9 mouse cellular contexts compared by ENCODE assay signal in genomic region chr4:40218382-40218781, GRCm38 (mm10). TPM values are rescaled to one million over a fixed set of nuclear protein-coding genes. Genes with fewer than 3 reads are reported as not detected.
DNase-seq lines count a peak whose midpoint lies in the region; ATAC-seq and TF ChIP-seq lines count a peak whose summit lies in the region.
"Had no signal": no experiment of that assay in that cellular context is flagged by ENCODE, and none has a peak within 500 bp of the region (broad histone marks: within the 10 kb centered on the region; RNA-seq: fewer than 3 reads in every experiment).

No protein-coding gene starts in this region.

- no peak for TF ChIP-seq EP300 in lung, postnatal 0 days (IDR thresholded peaks at IDR 0.05)

- H3K4me1 ChIP-seq in intestine, embryonic 15.5 days (replicated peaks), result no peaks in the 10 kb centered on the region
- H3K4me1 ChIP-seq in intestine, embryonic 16.5 days (ENCODE audit: control insufficient read depth, insufficient read depth, low read length), result peaks cover 9% of the 10 kb centered on the region; the same call in 1 of the 2 replicates
- H3K4me1 ChIP-seq in E14TG2a.4 (replicated peaks; ENCODE audit: low read depth, low read length), result peaks cover 47% of the 10 kb centered on the region
- no peaks in the 10 kb centered on the region for H3K4me1 ChIP-seq in lung, postnatal 0 days (ENCODE audit: insufficient read depth, low read depth, low read length)
- H3K4me1 ChIP-seq: limb, embryonic 15.5 days had no signal

- ATAC-seq in intestine, embryonic 15.5 days, result peak; percentile 47; the same call in 1 of the 2 replicates
- no peak for ATAC-seq in intestine, embryonic 16.5 days
- peak; percentile 47; the same call in 1 of the 2 replicates for ATAC-seq in lung, postnatal 0 days

- H3K4me2 ChIP-seq in intestine, embryonic 15.5 days (replicated peaks), result no peak overlapping the region
- H3K4me2 ChIP-seq in intestine, embryonic 16.5 days (ENCODE audit: low read depth, low read length), result no peak overlapping the region
- no peak overlapping the region for H3K4me2 ChIP-seq in lung, postnatal 0 days (replicated peaks; ENCODE audit: low read depth, low read length)
- H3K4me2 ChIP-seq: limb, embryonic 15.5 days had no signal

- no peak overlapping the region for H3K4me3 ChIP-seq in intestine, embryonic 15.5 days (replicated peaks)
- no peak overlapping the region for H3K4me3 ChIP-seq in intestine, embryonic 16.5 days (ENCODE audit: low read length)
- peak overlapping the region; percentile 74; the same call in 1 of the 2 replicates for H3K4me3 ChIP-seq in E14TG2a.4 (replicated peaks; ENCODE audit: low read length)
- H3K4me3 ChIP-seq in lung, postnatal 0 days (ENCODE audit: low read depth, low read length), result no peak overlapping the region
- H3K4me3 ChIP-seq: limb, embryonic 15.5 days had no signal

- 68% methylated on average over 7 of the region's 7 CpGs for WGBS in intestine, embryonic 15.5 days
- 78% methylated on average over 7 of the region's 7 CpGs for WGBS in intestine, embryonic 16.5 days
- 76% methylated on average over 7 of the region's 7 CpGs for WGBS in lung, postnatal 0 days

- no peaks in the 10 kb centered on the region for H3K9me3 ChIP-seq in intestine, embryonic 15.5 days
- H3K9me3 ChIP-seq in intestine, embryonic 16.5 days (ENCODE audit: control insufficient read depth, low read length), result no peaks in the 10 kb centered on the region
- peaks cover 11% of the 10 kb centered on the region for H3K9me3 ChIP-seq in E14TG2a.4 (ENCODE audit: low read length)
- no peaks in the 10 kb centered on the region for H3K9me3 ChIP-seq in lung, postnatal 0 days (ENCODE audit: low read length)
- H3K9me3 ChIP-seq: limb, embryonic 15.5 days had no signal

- H3K27ac ChIP-seq in intestine, embryonic 15.5 days, result no peak overlapping the region
- H3K27ac ChIP-seq in intestine, embryonic 16.5 days (ENCODE audit: low read length), result no peak overlapping the region
- no peak overlapping the region for H3K27ac ChIP-seq in lung, postnatal 0 days (ENCODE audit: low read length)
- H3K27ac ChIP-seq: limb, embryonic 15.5 days had no signal

- H3K36me3 ChIP-seq in intestine, embryonic 15.5 days, result no peaks in the 10 kb centered on the region
- no peaks in the 10 kb centered on the region for H3K36me3 ChIP-seq in intestine, embryonic 16.5 days (ENCODE audit: control insufficient read depth, insufficient read depth, low read length)
- peaks cover 60% of the 10 kb centered on the region for H3K36me3 ChIP-seq in E14TG2a.4 (ENCODE audit: insufficient read depth, low read length)
- peaks cover 3% of the 10 kb centered on the region; the same call in 1 of the 2 replicates for H3K36me3 ChIP-seq in lung, postnatal 0 days (ENCODE audit: insufficient read depth, low read length)

- TF ChIP-seq CTCF in E14TG2a.4 (conservative IDR thresholded peaks at IDR 0.05; ENCODE audit: low read length), result peak; percentile 28; the same call in 1 of the 2 replicates
- TF ChIP-seq CTCF in lung, postnatal 0 days (IDR thresholded peaks at IDR 0.05), result peak; percentile 75

- H3K27me3 ChIP-seq in intestine, embryonic 15.5 days (replicated peaks), result no peaks in the 10 kb centered on the region
- H3K27me3 ChIP-seq in intestine, embryonic 16.5 days (replicated peaks; ENCODE audit: control insufficient read depth, insufficient read depth, low read length), result no peaks in the 10 kb centered on the region
- H3K27me3 ChIP-seq in E14TG2a.4 (ENCODE audit: insufficient read depth, low read length), result no peaks in the 10 kb centered on the region
- no peaks in the 10 kb centered on the region for H3K27me3 ChIP-seq in lung, postnatal 0 days (replicated peaks; ENCODE audit: insufficient read depth, low read length)

- DNase-seq in embryo, embryonic 10 days (ENCODE audit: low spot score), result peak; percentile 55
- peak; percentile 57 for DNase-seq in lung, postnatal 0 days (ENCODE audit: low spot score)
- peak; percentile 69 for DNase-seq in thymus, postnatal 14 days
- no peak for DNase-seq in cerebellum, adult 11-12 months
- no peak for DNase-seq in right cerebral cortex, adult 2 months (ENCODE audit: low spot score in 2 of 2)

- no peak overlapping the region for H3K9ac ChIP-seq in intestine, embryonic 15.5 days
- no peak overlapping the region for H3K9ac ChIP-seq in intestine, embryonic 16.5 days (ENCODE audit: low read depth, low read length)
- no peak overlapping the region for H3K9ac ChIP-seq in lung, postnatal 0 days (replicated peaks; ENCODE audit: low read depth)
- H3K9ac ChIP-seq: limb, embryonic 15.5 days had no signal

RNA-seq across cellular contexts. Expression of gene Ddx58, which starts 21.2 kb away (rescaled TPM):
- 8.5 and 10.0 TPM in 2 replicates for polyA plus RNA-seq in intestine, embryonic 15.5 days (2015; fragmentation: Nextera tagmentation; extraction: Ambion mirVana)
- 9.9 and 10.8 TPM in 2 replicates for polyA plus RNA-seq in intestine, embryonic 16.5 days (2015; fragmentation: Nextera tagmentation; extraction: Ambion mirVana)
- 15.3 and 18.1 TPM in 2 replicates for polyA plus RNA-seq in lung, postnatal 0 days (2015; fragmentation: Nextera tagmentation; extraction: Ambion mirVana)

RNA-seq across cellular contexts. Expression of gene Smim27, which starts 51.0 kb away (rescaled TPM):
- 36.0 and 42.0 TPM in 2 replicates for polyA plus RNA-seq in intestine, embryonic 15.5 days (2015; fragmentation: Nextera tagmentation; extraction: Ambion mirVana)
- 27.4 and 28.9 TPM in 2 replicates for polyA plus RNA-seq in intestine, embryonic 16.5 days (2015; fragmentation: Nextera tagmentation; extraction: Ambion mirVana)
- polyA plus RNA-seq in lung, postnatal 0 days (2015; fragmentation: Nextera tagmentation; extraction: Ambion mirVana), result 45.6 and 57.1 TPM in 2 replicates

RNA-seq across cellular contexts. Expression of gene Topors, which starts 51.3 kb away (rescaled TPM):
- polyA plus RNA-seq in intestine, embryonic 15.5 days (2015; fragmentation: Nextera tagmentation; extraction: Ambion mirVana), result 36.5 and 38.3 TPM in 2 replicates
- polyA plus RNA-seq in intestine, embryonic 16.5 days (2015; fragmentation: Nextera tagmentation; extraction: Ambion mirVana), result 30.4 and 31.4 TPM in 2 replicates
- polyA plus RNA-seq in lung, postnatal 0 days (2015; fragmentation: Nextera tagmentation; extraction: Ambion mirVana), result 25.4 and 27.9 TPM in 2 replicates

Comparison
In these comparisons a context has a peak if more than half of its experiments do, and no peak if none do; other contexts are left out.
1. DNase-seq: peak in embryo, embryonic 10 days (single experiment), lung, postnatal 0 days (single experiment) and thymus, postnatal 14 days (single experiment); none in cerebellum, adult 11-12 months (single experiment) and right cerebral cortex, adult 2 months (0 of 2).